Mouse (Mus musculus) layer of hippocampus, adult 9-10 months (tissue): ENCODE data around the gene Cux1.

Experiments used
- DNase-seq: peaks from one replicate; pipeline ENCODE4 v3.0.0; 2022; ENCODE audit warnings: low spot score

The Cux1 gene

GRCm38 (mm10) chr5:136303409-136303983 lies 263.8 kb downstream of the Cux1 start:
- no peak for DNase-seq

DNA sequence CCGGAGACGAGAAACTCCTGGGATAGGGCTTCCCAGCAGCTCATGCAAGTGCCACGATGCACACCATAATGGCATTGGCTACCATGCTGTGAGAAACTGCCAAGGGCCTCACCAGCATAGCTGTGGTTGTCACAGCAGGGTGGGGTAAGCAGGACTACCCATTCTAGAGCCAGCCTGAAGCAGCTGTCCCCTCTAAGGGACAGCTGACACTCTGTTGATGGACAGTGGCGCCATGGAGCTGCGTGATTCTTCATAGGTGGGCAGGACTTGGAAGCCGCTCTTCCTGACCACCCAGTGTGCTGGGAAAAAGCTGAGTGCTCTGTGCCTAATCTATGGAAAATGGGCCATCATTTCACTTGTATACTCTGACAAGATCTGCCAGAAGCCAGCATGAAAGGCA lies 266.4 kb downstream of the Cux1 start:
- no peak for DNase-seq

DNA sequence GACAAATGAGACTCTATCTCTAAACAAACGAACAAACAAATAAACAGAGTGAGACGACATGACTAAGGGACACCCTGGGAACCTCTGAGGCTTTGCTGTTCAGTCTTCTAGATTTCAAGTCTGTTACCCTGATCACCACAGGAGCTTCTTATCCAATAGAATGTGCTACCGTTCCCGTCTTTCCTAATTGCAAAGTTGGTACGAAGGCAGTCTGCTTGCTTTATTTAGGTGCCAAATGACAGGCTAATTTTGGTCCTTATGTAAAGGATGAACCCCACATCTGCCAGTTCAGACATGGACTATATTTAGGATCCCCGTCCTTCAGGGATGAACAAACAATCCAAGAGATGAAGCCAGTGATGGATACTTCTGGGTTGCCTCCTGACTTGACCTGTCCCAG lies 269.6 kb downstream of the Cux1 start:
- DNase-seq: no peak

DNA sequence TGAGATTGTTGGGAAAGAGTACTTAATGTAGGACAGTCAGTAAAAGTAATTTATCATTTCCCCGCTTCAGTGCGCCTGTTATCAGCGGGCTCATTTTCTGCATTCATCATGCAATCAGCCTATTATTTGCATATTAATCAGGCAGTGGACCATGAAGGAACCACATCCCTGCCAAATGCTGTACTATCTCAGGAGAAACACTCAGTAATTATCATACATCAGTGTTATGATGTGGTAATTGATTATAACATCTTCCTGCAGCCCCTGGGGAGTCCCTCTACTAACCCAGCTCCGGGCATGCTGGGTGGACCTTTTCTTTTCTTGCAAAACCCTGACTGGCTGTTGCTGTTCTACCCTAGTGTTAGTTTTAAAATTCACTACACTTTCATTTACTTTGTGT lies 270.4 kb downstream of the Cux1 start:
- DNase-seq: no peak

- DNase-seq: no peak
Measured at GRCm38 (mm10) chr5:136292971-136293418, 274.3 kb downstream of the Cux1 start.

- no peak for DNase-seq
Measured at GRCm38 (mm10) chr5:136292361-136292760, 274.9 kb downstream of the Cux1 start.

DNA sequence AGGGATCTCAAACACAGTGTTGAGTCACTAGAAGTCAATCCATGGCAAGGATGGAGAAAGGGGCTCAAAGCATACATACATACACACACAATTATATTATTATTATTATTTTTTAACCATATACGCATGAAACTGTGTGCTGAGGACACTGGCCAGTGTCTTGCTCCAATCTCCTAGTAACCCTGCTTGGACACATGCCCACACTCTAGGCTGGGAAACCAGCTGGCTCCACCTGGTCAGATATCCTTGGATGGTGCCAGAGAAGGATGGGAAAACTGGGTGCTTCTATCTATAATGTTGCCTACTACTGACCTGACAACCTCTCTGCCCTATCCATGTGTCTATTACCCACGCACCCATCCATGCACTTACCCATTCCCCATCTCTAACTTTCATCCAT lies 275.7 kb downstream of the Cux1 start:
- DNase-seq: no peak

DNA sequence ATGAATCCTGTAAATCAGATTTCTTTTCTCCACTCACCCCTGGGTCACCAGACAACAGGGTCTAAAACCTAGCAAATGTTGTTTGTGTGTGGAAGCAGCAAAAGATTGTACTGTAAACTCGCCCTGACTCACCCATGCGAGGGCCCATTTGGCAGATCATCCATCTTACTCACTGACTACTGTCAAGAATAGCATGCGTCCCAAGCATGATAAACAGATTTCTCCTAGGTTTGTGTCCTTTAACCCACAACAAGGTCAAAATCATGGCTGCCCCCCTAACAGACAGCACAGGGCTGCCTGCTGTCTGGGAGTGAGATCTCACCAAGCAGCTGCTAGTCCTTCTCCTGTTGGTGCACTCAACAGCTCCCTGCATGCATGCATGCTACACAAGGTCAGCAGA lies 277.5 kb downstream of the Cux1 start:
- no peak for DNase-seq

- no peak for DNase-seq
Measured at GRCm38 (mm10) chr5:136288351-136289081, 278.8 kb downstream of the Cux1 start.

DNA sequence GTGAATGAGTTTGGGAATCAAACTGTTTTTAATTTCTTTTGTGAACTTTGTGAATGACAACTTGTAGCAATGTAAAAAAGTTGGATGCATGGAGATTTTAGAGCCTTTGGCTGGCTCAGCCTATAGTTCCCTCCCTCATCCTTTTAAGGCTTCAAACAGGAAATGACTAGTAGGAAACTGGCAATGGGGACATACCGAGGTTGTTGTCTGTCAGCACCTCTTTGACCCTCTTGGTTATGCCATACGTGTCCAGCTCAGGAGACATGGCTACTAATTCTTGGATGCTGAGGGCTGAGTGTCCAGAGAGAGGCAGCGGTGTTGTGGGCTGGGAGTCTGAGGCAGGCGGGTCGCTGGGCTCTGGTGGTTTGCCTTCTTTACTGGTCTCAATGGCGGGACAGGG lies 280.7 kb downstream of the Cux1 start:
- DNase-seq: no peak

DNA sequence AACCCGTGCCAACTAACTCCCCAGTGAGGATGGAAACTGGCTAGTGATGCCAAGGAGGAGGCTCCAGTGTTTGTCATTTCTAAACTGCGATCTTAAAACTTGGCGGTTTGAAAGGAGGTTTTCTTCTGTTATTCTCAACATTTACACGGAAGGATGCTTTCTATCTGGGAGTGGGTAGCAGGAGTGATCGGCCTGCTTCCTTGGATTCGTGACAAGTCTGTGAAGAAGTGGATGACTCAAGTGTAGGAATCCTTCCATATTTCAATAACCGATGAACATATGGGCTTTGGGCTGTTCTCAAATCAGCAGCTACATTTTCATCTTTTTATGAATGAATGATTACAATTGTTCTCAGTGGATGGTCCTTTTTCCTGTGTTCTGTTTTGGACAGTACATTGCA lies 282.2 kb downstream of the Cux1 start:
- DNase-seq: peak; percentile 15

DNA sequence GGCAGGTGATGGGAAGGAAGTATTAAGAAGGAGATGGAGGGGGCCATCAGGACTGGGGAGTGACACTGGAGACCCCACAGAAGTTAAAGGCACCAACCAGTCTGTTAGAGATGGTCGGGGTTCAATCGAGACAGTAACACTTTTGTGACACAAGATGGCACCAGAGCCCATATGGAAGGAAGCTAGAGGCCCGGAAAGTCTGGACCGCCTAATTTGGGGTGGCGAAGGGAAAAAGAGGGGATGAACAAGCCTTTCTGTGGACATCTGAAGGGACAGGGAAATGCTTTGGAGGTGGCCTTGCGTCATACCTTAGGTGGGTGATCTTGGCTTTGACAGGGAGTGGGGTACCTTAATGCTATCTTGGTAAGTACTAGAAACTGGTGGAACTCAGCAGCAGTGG lies 285.9 kb downstream of the Cux1 start:
- no peak for DNase-seq

DNA sequence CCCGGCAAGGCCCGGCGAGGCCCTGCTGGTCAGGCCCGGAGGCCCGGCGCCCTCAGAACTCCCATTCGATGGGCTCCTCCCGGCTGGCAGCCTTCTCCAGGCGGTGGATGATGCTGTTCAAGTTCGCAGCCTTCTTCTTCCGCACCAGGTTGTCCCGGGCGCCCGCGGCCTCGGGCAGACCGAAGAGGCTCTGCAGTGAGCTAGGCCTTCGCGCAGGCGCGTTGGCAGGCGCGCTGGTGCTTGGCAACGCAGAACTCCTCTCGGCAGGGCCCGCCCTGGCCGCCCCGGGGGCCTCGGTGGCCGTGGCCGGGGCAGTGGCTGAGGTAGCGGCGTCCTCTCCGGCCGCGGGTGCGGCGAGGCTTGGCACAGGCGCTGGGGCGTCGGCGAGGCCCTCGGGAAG lies 292.6 kb downstream of the Cux1 start:
- DNase-seq: no peak

DNA sequence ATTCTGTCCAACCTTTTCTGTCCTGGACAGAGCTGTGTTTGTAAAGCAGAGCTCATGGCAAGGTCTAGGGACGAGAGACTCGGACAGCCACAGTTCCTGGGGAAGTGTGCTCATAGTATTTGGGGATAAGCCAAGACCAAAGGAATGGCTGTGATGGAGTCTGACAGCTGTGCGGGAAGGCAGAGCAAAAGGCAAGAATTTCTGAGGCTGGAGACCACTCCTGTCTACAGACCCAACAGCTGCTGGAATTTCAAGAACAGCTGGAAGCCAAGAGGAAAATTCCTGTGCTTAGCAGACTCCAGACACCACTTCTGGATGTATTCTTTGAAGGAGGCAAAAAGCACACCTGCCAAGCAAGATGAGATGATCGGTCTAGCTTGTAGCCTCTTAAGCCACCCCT lies 297.4 kb downstream of the Cux1 start:
- DNase-seq: no peak

DNA sequence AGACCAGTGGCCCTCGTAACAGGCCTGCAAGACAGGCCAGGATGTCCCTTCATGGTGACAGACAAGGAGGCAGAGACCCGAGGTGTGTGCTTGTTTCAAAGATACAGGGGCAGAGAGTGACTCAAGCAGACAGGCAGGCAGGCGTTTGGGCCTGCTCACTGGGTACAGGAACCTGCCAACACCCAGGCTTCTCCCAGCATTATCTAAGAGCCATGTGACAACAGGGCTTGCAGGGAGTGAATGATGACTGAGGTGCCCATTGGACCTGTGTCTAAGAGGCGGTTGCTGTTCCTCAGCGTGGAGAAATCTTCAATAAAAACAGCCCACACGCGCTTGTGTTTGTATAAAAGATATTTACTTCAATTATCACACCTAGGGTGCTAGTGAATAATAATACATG lies 301.2 kb downstream of the Cux1 start:
- no peak for DNase-seq

DNA sequence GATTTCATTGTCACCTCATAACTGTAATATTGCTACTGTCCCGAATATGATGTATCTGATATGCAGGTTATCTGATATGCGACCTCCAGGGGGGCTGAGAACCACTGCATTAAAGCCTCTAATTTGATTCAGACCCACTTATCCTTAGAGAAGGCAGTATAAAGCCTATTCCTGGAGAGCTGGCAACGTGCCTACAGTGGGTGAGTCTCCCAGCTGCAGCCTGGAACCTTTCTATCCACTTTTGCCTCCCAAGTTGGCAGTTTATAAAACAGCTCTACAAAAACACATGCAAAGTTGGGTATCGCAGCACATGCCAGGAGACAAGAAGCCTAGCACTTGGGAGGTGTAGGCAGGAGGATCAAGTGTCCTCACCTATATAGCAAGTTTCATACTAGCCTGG lies 303.9 kb downstream of the Cux1 start:
- DNase-seq: no peak

DNA sequence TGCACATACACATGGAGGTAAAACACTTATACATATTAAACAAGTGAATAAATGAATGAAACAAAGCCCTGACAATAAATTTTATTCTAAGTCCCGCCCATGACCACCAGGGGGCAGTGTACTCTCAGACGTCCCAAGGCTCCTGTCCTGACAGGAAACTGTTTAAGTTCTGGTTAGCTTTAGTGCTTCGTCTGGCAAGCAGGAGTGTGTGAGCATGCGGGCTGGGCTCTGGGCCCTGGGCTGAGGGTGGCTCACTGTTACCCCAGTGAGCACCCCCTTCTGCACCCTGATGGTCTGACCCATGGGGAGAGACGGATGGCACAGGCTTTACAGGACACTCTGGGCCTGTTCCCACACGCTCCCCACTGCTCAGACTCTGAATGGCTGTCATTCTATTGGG lies 308.4 kb downstream of the Cux1 start:
- peak; percentile 40 for DNase-seq

DNA sequence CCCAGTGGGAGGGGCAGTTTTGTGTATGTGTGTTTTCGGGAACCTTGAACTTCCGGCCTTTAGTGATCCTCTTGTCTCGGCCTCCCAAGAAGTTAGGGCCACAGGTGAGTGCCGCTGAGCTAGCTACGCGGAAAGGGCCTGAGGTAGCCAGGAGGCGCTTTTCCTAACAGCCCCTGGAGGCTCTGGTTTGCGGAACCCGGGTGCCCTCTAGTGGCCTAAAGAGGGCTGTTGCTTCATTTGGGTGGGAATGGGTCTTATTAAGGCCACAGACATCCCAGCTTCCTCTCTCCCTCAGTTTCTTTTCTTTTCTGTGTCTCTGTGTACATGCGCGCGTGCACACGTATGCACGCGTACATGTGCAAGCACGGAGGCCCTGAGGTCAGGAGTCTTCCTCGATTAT lies 314.4 kb downstream of the Cux1 start:
- DNase-seq: peak; percentile 71

GRCm38 (mm10) chr5:136251004-136251403 lies 316.3 kb downstream of the Cux1 start:
- DNase-seq: no peak

DNA sequence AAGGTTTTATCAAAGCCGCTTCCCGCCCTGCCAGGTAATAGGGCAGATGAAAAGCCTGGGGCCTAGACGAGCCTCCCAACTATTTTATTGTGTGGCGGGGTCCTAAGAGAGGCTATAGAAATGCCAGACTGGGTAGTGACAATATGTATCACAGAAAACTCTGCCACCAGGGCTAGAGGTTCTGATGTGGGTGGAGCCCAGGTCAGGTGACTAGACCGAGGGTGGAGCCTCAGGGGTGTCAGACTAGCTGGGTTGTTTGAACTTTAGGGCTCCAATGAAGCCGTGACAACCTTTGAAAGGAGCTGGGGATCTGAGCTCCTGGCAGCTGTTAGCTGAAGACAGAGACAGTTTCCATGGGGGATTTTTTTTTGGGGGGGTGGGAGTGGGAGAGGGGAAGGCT lies 318.8 kb downstream of the Cux1 start:
- DNase-seq: no peak

DNA sequence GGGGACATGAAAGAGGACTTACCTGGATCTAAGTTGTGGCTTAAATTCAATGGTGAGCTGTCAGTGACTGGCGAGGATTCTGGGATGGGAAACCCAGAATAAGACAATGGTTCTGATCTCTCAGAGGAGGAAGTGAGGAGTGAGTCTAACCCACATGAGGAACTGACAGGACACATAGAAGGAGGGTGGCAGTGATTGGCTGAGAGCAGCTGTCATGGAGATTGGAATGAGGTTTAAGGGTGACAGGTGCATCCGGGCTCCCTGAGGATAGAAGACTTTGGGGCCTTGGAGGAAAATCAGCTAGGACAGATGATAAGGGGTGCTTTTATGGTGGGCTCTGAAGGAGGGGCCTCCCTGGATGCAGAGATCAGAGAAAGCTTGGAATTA lies 320.8 kb downstream of the Cux1 start, which contains the start of gene Sh2b2:
Gene Sh2b2, minus strand, starts transcription at position 105 of the 387 bp plus-strand sequence.
- no peak for DNase-seq

DNA sequence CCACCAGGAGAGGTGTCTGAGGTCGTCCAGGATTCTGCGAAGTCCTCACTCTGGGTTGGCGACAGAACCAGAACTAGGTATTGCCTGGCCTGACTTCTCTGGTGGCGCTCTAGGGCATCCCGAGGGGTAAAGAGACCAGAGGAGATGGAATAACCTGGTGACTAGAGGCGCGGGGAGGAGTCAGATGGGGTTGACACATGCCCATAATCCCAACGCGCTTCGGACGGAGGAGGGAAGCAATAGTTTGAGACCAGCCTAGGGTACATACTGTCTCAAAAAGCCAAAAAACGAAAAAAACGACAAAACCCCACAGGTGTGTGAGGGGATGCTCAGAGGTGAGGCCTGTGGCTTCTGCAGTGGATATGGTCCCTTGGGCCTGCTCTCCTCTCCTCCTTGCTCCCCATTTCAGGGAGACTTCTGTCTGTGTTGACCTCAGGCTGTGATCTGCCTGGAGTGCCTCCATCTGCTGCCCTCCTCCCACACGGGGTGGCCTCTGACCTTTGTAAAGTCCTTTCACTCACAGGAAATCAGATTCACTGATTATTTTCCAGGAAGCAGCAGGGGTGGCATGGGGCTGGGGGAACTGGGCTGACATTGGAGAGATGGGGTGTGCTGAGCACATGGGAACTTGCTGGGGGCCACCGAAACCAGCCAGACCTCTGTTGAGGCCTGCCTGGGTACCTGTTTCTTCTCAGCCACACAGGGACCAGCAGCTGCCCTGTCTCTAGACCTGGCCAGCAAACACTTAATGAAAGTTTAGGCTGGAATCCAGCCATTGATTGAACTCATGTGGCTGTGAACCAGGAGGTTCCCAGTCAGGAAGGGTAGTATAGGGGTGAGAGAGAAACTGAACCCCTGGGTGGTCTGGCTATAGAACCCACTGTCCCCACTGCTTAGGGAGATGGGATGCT lies 321.5 kb downstream of the Cux1 start:
- DNase-seq: no peak
